Mouse (Mus musculus): ENCODE measurements around the gene Cbr3. TPM values are rescaled to one million over a fixed set of nuclear protein-coding genes. Genes with fewer than 3 reads are reported as not detected.

The Cbr3 gene
- 1.3 TPM for polyA plus RNA-seq (2014; fragmentation: Illumina TruSeq; extraction: RNeasy Lipid Tissue Mini Kit (QIAGEN cat#74804); ENCODE audit: low replicate concordance)

GRCm38 (mm10) chr16:93682689-93683507, at the start of gene Cbr3:
Cbr3 (plus strand) TSS chr16:93683215.

GRCm38 (mm10) chr16:93711411-93712188, 28.6 kb downstream of the Cbr3 start, which contains the start of gene Dop1b:
Dop1b (plus strand) TSS chr16:93711904.

Other genes with a start within 250 kb of the Cbr3 start
- 0.30 TPM for gene Setd4, start 79.2 kb upstream of the Cbr3 start, polyA plus RNA-seq (2014; fragmentation: Illumina TruSeq; extraction: RNeasy Lipid Tissue Mini Kit (QIAGEN cat#74804); ENCODE audit: low replicate concordance)
- 63.2 TPM for gene Cbr1, start 77.4 kb upstream of the Cbr3 start, polyA plus RNA-seq (2014; fragmentation: Illumina TruSeq; extraction: RNeasy Lipid Tissue Mini Kit (QIAGEN cat#74804); ENCODE audit: low replicate concordance)
- gene Gm5678, start 55.1 kb upstream of the Cbr3 start, polyA plus RNA-seq (2014; fragmentation: Illumina TruSeq; extraction: RNeasy Lipid Tissue Mini Kit (QIAGEN cat#74804); ENCODE audit: low replicate concordance) = not detected
- gene Dop1b, start 28.7 kb downstream of the Cbr3 start, polyA plus RNA-seq (2014; fragmentation: Illumina TruSeq; extraction: RNeasy Lipid Tissue Mini Kit (QIAGEN cat#74804); ENCODE audit: low replicate concordance) = 16.2 TPM
- gene Morc3, start 148.9 kb downstream of the Cbr3 start, polyA plus RNA-seq (2014; fragmentation: Illumina TruSeq; extraction: RNeasy Lipid Tissue Mini Kit (QIAGEN cat#74804); ENCODE audit: low replicate concordance) = 105 TPM
- gene Chaf1b, start 200.7 kb downstream of the Cbr3 start, polyA plus RNA-seq (2014; fragmentation: Illumina TruSeq; extraction: RNeasy Lipid Tissue Mini Kit (QIAGEN cat#74804); ENCODE audit: low replicate concordance) = 1.7 TPM

Measured in small intestine, adult 10 weeks (tissue).